Mouse (Mus musculus) CH12F3 (cell line): ENCODE measurements around the gene Tlr6.

Experiments
- in situ Hi-C: fragments of 300-500 bp; cut with MboI; formaldehyde crosslinking; loops from 2 replicates; pipeline ENCODE4 v1.14.3; 2020; ENCODE audit warnings: low sequenced_read_pairs

Gene Tlr6

DNA sequence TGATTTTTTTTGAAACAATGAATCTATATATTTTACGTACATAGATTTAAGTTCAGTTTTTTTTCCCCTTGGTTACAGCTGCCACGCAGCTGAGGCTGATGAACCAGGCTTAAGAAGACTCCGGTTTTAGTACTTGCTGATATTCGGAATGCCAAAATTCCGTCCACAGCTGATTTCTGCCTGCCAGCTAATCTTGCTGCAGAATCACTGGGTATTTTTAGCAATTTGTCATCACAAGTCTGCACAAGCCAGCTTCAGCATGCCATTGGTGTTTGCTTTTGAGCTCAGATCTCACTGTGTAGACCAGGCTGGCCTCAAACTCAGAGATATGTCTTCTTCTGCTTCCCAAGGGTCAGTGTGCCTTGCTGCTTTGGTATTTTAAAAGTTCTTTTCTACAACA, 8.4 kb downstream of the Tlr6 start:
- in situ Hi-C loops = no loop called here

DNA sequence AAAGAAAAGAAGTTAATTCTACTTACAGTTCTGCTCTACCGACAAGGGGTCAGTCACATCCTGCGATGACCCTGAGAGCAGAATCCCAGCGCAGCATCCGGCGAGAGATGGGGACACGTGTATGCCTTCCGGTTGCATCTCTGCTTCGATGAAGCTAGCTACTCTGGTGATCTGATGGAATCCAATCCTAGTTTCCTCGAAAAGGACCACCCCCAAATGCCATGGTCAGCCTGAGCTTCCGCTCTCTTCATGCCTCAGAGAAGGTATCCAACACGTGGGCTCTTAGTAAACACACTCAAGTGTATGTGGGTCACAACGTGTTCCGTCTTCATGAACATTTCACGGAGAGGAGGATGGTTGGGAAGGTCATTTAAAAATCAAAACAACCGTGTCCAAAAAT, 27.1 kb downstream of the Tlr6 start:
- in situ Hi-C loops = no loop called here

DNA sequence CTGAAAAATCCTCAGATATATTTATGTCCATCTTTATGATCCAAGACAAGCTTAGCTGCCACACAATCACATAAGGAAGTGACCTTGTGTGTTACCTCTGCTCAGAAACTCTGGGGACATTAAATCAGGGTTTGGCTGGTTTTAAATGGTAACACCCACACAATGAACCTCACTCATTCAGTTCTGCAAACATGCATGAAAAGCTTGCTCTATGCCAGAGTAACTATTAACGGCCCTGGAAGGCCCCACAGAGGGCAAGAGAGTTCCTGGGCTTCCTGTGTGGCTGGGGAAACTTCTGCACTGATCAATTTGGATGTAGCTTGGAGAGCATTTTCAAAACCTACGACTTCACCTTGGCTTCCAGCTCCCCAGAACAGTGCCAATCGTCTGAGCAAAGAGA, 27.7 kb downstream of the Tlr6 start:
- in situ Hi-C loops = no loop called here

DNA sequence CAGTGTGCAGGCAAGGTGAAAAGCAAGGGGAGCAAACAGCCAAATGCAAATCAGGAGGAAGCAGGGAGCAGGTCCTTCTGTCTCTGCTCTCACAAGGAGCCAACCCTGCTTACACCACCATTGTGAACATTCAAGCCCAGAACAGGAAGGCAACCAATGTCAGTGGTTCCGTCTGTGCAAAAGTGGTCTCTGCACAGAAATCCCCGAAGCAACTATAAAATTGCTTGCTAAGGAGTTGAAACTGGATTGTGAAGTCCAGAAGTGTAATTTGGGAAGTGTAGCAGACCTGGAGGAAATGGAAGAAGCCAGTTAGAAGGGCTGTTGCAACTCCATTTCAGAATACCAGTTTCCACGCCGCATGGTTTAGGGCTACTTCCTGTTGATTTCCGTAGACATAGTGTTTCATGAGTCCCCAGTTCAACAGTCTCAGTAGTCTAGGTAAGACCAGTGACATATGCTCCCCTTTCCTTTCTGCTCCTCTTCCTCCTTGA, 37.0 kb downstream of the Tlr6 start:
- in situ Hi-C loops = no loop called here

DNA sequence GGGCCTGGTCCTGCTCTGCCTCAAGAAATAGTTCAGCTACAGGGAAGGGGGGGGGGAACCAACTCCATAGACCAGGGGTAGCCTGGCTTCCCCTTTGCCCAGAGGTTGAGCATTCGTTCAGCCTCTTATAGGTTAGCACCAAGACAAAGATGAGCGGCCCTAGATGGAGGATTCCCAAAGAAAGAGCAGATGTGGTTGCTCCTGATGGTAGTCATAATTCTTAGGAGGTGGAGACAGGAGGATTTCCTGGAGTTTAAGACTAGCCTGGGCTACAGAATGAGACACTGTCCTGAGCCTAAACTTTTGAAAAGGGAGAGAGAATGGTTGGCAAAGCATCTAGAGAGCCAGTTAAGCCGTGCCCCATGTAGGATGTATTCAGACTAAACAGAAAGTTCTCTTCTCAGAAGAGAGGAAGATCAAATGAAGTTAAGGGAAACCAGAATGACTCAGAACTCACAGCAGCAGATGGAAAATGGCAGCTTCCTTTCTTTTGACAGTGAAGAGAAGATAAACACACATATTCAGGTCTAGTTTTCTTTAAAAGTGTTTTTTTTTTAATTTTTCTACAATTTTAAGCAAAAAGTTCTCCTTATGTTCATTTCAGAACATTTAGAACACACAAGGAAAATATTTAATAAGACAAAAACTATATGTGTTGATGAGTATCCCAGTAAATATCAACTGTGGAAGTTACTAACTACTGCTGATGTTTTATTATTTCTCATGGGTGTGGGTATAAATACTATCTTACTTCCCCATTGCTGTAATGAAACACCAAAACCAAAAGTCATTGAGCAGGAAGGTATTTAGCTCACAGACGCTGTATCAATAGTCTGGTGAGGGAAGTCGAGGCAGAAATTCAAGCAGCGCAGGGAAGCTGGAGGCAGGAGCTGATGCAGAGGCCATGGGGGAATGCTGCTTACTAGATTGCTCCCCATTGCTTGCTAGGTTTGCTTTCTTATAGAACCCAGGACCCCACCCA, 41.0 kb downstream of the Tlr6 start:
- in situ Hi-C loops = no loop called here

DNA sequence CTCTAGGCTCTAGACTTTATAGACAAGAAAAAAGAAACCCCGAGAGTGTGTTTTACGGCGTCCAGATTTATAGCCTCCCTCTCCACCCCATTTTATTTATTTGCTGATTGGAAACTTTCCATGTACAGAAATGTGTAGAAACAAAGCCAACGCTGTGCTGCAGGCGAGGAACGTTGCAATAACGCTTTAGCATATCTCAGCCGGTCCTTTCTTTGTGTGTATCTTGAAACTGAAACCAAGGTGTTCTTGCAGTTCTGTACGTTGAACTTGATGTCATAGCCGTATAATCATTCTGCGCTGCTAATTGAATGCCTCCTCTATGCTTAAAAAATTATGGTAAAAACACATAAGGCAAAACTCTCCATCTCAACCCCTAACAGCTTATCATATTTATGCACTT, 42.2 kb downstream of the Tlr6 start:
- in situ Hi-C loops = no loop called here

DNA sequence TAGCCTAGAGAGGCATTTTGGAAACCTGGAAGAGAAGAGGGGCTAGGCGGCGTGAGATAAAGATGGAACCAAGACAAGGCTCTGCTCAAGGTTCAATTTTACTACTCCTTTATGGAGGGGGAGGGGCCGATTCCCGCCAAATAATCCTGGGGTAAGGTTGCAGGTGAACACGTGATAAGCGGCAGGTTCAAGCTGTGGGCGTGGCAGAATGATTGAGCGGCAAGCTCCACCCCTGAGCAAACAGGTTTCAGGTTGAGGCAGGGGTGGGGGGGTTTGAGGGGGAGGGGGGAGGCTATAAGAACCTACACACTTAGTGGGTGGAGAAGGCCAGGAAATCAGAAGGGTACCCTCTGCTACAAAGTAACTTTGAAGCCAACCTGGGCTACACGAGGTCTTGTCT, 42.7 kb downstream of the Tlr6 start:
- in situ Hi-C loops = no loop called here

DNA sequence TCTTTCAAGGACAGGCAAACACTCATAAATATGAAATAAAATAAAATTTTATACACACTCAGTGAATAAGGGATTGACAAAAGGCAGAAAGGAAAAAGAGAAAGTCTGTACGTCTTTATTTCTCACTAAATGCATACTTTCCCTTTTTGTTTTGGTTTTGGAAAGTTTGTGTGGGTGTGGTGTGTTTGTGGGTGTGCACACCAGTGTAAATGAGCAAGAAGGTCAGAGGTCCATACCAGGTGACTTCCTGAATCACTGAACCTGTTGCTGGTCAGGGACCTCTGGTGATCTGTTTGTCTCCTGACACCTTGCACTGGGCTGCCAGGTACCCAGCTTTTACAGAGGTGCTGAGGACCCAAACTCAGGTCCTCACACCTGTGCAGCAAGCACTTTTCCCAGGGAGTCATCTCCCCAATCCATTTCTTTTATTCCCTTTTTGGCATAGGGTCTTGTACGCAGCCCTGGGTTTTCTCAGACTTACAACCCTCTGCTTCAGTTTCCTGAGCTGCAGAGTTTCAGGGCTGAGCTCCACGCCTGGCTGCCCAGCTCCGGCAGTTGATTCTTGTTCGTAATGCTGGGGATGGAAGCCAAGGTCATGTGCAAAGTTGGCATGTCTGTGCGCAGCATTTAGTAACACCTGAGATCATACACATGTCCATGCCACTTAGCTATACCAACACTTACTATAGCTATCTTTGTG, 51.2 kb downstream of the Tlr6 start:
- in situ Hi-C loops = no loop called here

DNA sequence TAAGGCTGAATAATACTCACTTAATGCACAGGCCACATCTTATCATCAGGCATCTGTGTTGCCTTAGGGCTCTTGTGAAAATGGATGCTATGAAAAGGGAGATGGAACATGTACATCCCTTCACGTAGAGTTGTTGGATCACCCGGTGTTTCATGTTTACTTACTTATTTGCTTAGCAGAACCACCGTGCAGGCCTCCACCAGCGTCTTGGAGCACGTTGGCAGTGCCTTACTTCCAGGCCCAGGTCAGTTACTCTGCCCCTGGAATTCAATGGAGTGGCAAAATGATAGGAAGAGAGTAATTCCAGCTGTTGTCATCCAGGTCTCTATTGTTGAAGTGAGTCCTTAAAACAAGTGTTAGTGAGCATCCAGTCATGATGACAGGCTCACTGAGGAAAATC, 52.0 kb downstream of the Tlr6 start:
- in situ Hi-C loops = no loop called here

DNA sequence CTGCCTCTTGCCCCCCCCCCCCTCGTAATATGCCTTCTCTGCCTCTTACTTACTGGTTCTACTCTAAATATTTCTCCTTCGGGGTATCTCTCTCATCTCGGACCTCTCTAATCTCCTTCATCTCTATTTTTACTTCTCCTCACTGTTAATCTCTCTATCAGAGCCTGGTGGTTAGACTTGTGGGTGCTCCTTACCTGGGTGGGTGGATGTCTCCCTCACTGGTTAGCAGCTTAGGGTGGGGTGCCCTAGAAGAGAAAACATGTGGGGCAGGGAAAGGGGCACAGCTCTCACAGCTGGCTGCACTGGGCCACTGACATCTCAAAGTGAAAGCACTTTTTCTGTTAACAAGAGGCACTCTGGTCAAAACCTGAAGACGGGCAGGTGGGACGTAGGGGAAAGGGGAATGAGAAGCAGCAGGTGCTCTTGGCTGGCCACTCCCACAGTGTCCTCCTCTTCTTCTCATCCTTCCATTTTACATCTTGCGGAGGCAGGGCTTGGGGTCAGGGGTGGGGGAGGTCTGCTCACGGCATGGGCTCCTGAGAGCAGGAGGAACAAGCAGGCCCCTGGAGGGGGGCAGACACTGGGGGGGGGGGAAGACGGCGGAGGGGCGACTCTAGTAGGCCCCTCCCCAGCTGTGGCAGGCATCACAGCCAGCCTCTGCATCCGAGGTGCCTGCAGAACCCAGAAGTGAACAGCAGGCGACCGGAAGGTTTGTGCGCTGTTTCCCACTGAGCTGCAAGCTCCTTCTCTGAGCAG, 54.2 kb downstream of the Tlr6 start:
- in situ Hi-C loops = no loop called here
